Mouse (Mus musculus) hindbrain, embryonic 12.5 days (tissue): ENCODE measurements around the gene Celf2. TPM values are rescaled to one million over a fixed set of nuclear protein-coding genes. Genes with fewer than 3 reads are reported as not detected.

Experiments
- ATAC-seq: fragments of 200-750 bp; cut with Nextera tagmentation; 2 replicates; pipeline ENCODE4 v1.8.0; 2017; ENCODE audit warnings: moderate TSS enrichment; ENCODE audit not compliant: low FRiP score
- H3K27ac ChIP-seq: fragments of 300-500 bp; sonication (generic); 2 replicates; pipeline ENCODE4 v1.5.1; 2016; ENCODE audit warnings: mild to moderate bottlenecking
- H3K27me3 ChIP-seq: fragments of 300-500 bp; sonication (generic); 2 replicates; pipeline ENCODE4 v1.6.1; 2016; ENCODE audit warnings: mild to moderate bottlenecking
- H3K36me3 ChIP-seq: fragments of 300-500 bp; sonication (generic); 2 replicates; pipeline ENCODE4 v1.6.1; 2016; ENCODE audit warnings: mild to moderate bottlenecking
- H3K4me1 ChIP-seq: fragments of 300-500 bp; sonication (generic); 2 replicates; pipeline ENCODE4 v1.6.1; 2016
- H3K4me2 ChIP-seq: fragments of 300-500 bp; sonication (generic); replicated peaks from 2 replicates; pipeline ENCODE4 v1.6.1; 2016; ENCODE audit warnings: mild to moderate bottlenecking
- H3K4me3 ChIP-seq: fragments of 300-500 bp; sonication (generic); 2 replicates; pipeline ENCODE4 v1.5.1; 2016; ENCODE audit warnings: mild to moderate bottlenecking
- H3K9ac ChIP-seq: fragments of 300-500 bp; sonication (generic); 2 replicates; pipeline ENCODE4 v1.6.1; 2016; ENCODE audit warnings: mild to moderate bottlenecking, moderate library complexity
- H3K9me3 ChIP-seq: fragments of 300-500 bp; sonication (generic); replicated peaks from 2 replicates; pipeline ENCODE4 v1.6.1; 2016; ENCODE audit warnings: mild to moderate bottlenecking
- WGBS: fragments of 180-500 bp; shearing (Covaris S2); methylation state at CpG from one replicate; pipeline ENCODE4 v1.1.7; 2016; 5-methylcytosine and 5-hydroxymethylcytosine counted together
- polyA plus RNA-seq: library from polyadenylated mRNA; unstranded; fragments of >200 nt; fragmentation: Nextera tagmentation; extraction: Ambion mirVana; gene quantifications from 2 replicates; pipeline ENCODE4 v1.2.1, GENCODE M21; 2016

Gene Celf2
- polyA plus RNA-seq, 1 experiment from 2014 or later: 108 TPM

DNA sequence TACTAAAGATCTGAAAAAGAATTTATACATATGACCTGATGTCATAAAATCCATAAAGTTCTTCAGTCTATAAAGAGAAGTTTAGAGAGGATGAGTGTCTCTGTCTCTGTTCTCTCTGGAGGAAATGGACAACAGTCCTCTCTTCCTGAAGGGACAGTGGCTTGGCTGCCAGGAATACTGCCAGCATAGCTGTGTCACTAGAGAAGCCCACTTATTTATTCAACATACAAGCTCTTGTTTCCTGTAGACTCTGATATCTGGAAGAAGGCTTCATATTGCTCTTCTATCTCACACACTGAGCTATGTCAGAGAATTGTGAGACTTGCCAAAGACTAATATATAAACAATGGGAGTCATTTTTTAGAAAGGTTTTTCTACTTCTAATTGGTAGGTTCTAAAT, 260.4 kb downstream of the Celf2 start:
- Histone ChIP-seq H3K4me2 (no peak overlapping the region), H3K36me3 (no peaks in the 10 kb centered on the region), H3K27me3 (no peaks in the 10 kb centered on the region), H3K4me3 (no peak overlapping the region), H3K27ac (no peak overlapping the region), H3K4me1 (no peaks in the 10 kb centered on the region), H3K9me3 (no peaks in the 10 kb centered on the region), H3K9ac (no peak overlapping the region)
- ATAC-seq: no peak

- Histone ChIP-seq H3K9ac (no peak overlapping the region), H3K27ac (no peak overlapping the region), H3K27me3 (no peaks in the 10 kb centered on the region), H3K9me3 (no peaks in the 10 kb centered on the region), H3K4me1 (0 out of 2 replicates have a peak, but pooled peaks cover 6% of the 10 kb centered on the region), H3K36me3 (no peaks in the 10 kb centered on the region), H3K4me3 (no peak overlapping the region), H3K4me2 (no peak overlapping the region)
- 67% methylated on average over 4 of the region's 4 CpGs for whole genome bisulfite sequencing
- ATAC-seq: no peak
These were observed 263.2 kb downstream of the Celf2 start for GRCm38 (mm10) chr2:7245958-7246774.

DNA sequence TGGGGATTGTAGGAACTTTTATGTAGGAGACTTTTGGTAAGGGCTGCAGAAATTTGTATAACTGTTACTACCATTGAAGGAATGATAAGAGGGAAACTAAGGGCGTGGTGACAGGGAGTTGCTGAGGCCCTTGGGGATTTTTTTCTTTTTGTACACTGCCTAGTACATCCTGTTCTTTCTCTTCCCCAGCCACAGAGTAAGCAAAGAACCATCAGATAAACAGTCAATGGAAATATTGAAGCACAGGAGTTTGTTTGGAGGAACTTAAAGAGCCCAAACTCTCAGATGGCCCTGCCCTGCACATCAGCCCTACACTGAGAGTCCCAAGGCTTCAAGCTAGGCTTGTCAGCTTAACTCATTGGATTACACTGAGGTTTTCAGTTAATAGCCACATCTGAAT, 267.2 kb downstream of the Celf2 start:
- Histone ChIP-seq H3K36me3 (no peaks in the 10 kb centered on the region), H3K9me3 (no peaks in the 10 kb centered on the region), H3K9ac (no peak overlapping the region), H3K4me1 (0 out of 2 replicates have a peak, but pooled peaks cover 7% of the 10 kb centered on the region), H3K4me3 (no peak overlapping the region), H3K27ac (no peak overlapping the region), H3K4me2 (no peak overlapping the region), H3K27me3 (no peaks in the 10 kb centered on the region)
- WGBS: 81% methylated on average over 1 of the region's 1 CpGs
- ATAC-seq: no peak

GRCm38 (mm10) chr2:7241523-7241941, 267.8 kb downstream of the Celf2 start:
- WGBS: 59% methylated on average over 4 of the region's 4 CpGs
- no peaks in the 10 kb centered on the region for H3K36me3 ChIP-seq
- H3K9ac ChIP-seq: no peak overlapping the region; the same call in 1 of the 2 replicates
- ATAC-seq: 0 out of 2 replicates have a peak, but pooled peaks have one; percentile 50
- no peaks in the 10 kb centered on the region for H3K27me3 ChIP-seq
- H3K4me2 ChIP-seq: no peak overlapping the region
- H3K27ac ChIP-seq: no peak overlapping the region
- H3K4me3 ChIP-seq: no peak overlapping the region
- no peaks in the 10 kb centered on the region for H3K9me3 ChIP-seq
- H3K4me1 ChIP-seq: 0 out of 2 replicates have a peak, but pooled peaks cover 7% of the 10 kb centered on the region

DNA sequence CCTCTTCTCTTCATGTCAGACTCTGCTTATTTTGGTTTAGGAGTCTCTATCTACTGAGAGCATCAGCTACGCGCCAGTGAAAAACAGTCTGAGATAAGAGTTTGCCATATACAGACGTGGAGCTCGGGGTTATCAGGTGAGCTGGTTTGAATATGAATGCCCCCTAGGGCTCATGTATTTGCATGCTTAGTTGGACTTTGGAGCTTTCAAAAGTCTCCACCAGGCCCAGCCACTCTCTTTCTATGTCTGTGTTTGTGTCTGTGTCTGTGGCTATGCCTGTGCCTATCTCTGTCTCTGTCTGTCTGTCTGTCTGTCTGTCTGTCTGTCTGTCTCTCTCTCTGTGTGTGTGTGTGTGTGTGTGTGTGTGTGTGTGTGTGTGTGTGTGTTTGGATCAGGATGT, 272.1 kb downstream of the Celf2 start:
- Histone ChIP-seq H3K9me3 (no peaks in the 10 kb centered on the region), H3K4me1 (0 out of 2 replicates have a peak, but pooled peaks cover 7% of the 10 kb centered on the region), H3K27me3 (no peaks in the 10 kb centered on the region), H3K27ac (no peak overlapping the region), H3K36me3 (no peaks in the 10 kb centered on the region), H3K4me3 (no peak overlapping the region), H3K4me2 (no peak overlapping the region), H3K9ac (no peak overlapping the region)
- WGBS: 91% methylated on average over 4 of the region's 4 CpGs
- no peak for ATAC-seq

GRCm38 (mm10) chr2:7236452-7236851, 272.9 kb downstream of the Celf2 start:
- H3K9me3 ChIP-seq: no peaks in the 10 kb centered on the region
- H3K4me3 ChIP-seq: no peak overlapping the region
- no peaks in the 10 kb centered on the region for H3K36me3 ChIP-seq
- H3K4me2 ChIP-seq: no peak overlapping the region
- 0 out of 2 replicates have a peak, but pooled peaks cover 4% of the 10 kb centered on the region for H3K4me1 ChIP-seq
- no peak for ATAC-seq
- WGBS: 88% methylated on average over 3 of the region's 3 CpGs
- H3K9ac ChIP-seq: no peak overlapping the region
- H3K27ac ChIP-seq: no peak overlapping the region
- no peaks in the 10 kb centered on the region for H3K27me3 ChIP-seq

DNA sequence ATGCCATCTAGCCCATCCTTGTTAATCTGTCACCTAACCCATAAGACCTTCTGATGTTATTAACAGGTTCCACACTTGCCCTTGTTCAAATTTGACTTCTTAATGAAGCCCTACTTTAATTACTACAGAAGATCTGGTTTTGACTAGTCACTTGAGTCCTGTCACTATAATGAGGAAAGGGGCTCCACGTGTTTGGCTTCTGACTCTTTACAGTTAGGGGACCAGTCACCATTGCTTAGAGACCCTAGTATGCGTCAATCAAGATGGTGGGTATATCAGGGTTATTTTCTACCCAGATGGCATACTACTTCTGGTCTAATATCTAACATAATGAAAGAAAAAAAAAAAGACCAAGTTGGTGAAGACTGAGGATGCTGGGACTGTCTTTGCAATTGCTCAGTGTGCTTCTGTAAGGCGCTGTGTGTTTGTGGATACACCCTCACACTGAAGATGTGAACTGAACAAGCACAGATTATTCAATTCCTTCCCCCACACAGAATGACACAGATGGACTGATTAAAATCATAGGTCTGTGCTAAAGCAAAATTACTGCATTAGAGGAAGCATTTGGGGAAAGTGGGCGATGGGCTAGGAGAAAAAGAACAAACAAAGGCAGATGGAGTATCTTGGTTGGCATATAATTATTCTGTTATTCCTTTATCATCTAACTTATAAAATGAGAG, 274.2 kb downstream of the Celf2 start:
- Histone ChIP-seq H3K9me3 (no peaks in the 10 kb centered on the region), H3K9ac (no peak overlapping the region), H3K36me3 (no peaks in the 10 kb centered on the region), H3K4me3 (no peak overlapping the region), H3K27me3 (no peaks in the 10 kb centered on the region), H3K4me1 (no peaks in the 10 kb centered on the region), H3K4me2 (no peak overlapping the region), H3K27ac (no peak overlapping the region)
- no peak for ATAC-seq
- WGBS: 88% methylated on average over 4 of the region's 4 CpGs

- ATAC-seq: no peak
- no peak overlapping the region for H3K9ac ChIP-seq
These were observed 274.8 kb downstream of the Celf2 start for GRCm38 (mm10) chr2:7234587-7234986.

DNA sequence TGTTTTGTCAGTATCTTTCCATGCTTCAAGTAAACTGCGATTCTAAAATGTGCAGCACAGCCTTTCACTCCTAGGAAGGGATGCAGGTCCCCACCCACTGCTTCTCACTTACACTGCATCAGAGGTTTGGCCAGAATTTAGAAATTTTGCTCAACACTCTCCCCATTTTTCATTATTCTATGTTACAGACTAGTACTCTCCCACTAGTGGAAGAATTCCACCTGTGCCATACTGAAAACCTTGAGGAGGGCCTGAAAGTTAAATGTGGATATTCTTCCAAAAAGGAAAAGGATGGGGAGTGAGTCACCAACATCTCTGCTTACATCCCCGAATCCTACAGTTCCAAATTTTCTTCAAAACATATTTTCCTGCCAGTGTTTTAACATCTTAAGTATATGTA, 276.0 kb downstream of the Celf2 start:
- no peak overlapping the region for H3K4me3 ChIP-seq
- ATAC-seq: no peak
- H3K4me2 ChIP-seq: no peak overlapping the region
- no peak overlapping the region for H3K9ac ChIP-seq
- no peak overlapping the region for H3K27ac ChIP-seq
- no peaks in the 10 kb centered on the region for H3K27me3 ChIP-seq
- H3K36me3 ChIP-seq: no peaks in the 10 kb centered on the region
- no peaks in the 10 kb centered on the region for H3K4me1 ChIP-seq
- WGBS: 95% methylated on average over 2 of the region's 2 CpGs
- no peaks in the 10 kb centered on the region for H3K9me3 ChIP-seq

More at GRCm38 (mm10) chr2:7234587-7234986, 274.8 kb downstream of the Celf2 start:
- Histone ChIP-seq H3K4me1 (no peaks in the 10 kb centered on the region), H3K4me3 (no peak overlapping the region), H3K27me3 (no peaks in the 10 kb centered on the region), H3K4me2 (no peak overlapping the region), H3K9me3 (no peaks in the 10 kb centered on the region), H3K36me3 (no peaks in the 10 kb centered on the region), H3K27ac (no peak overlapping the region)
- WGBS: 82% methylated on average over 7 of the region's 7 CpGs

GRCm38 (mm10) chr2:7226785-7227184, 282.6 kb downstream of the Celf2 start:
- Histone ChIP-seq H3K4me1 (peaks cover 13% of the 10 kb centered on the region), H3K27me3 (no peaks in the 10 kb centered on the region), H3K4me3 (no peak overlapping the region), H3K36me3 (no peaks in the 10 kb centered on the region), H3K4me2 (no peak overlapping the region), H3K9me3 (no peaks in the 10 kb centered on the region), H3K27ac (no peak overlapping the region), H3K9ac (no peak overlapping the region)
- ATAC-seq: no peak
- 89% methylated on average over 7 of the region's 7 CpGs for WGBS

GRCm38 (mm10) chr2:7224346-7225071, 284.9 kb downstream of the Celf2 start:
- 70% methylated on average over 3 of the region's 3 CpGs for WGBS
- Histone ChIP-seq H3K4me1 (peaks cover 13% of the 10 kb centered on the region), H3K4me2 (no peak overlapping the region), H3K9me3 (no peaks in the 10 kb centered on the region), H3K36me3 (no peaks in the 10 kb centered on the region), H3K9ac (no peak overlapping the region), H3K27me3 (no peaks in the 10 kb centered on the region), H3K27ac (no peak overlapping the region), H3K4me3 (no peak overlapping the region)
- ATAC-seq: no peak

DNA sequence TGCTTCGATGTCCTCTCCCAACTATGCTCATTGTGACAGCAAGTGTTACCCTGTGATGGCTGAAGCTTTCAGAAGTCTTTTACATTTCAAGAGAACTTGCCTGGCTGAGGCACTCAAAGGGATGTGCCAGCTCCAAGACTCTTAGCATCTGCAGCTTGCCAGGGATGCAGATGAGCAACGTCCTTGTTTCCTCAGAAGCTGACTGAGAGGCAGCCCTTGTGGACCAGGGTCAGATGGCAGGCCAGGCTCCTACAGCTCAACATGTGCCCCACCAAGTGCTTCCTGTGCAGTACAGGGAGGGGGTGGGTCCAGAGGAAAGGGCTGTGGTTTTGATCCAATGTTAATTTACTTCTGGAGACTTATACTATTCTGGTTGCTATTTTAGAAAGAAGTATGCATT, 285.8 kb downstream of the Celf2 start:
- no peaks in the 10 kb centered on the region for H3K27me3 ChIP-seq
- H3K27ac ChIP-seq: no peak overlapping the region
- H3K9ac ChIP-seq: no peak overlapping the region
- no peak for ATAC-seq
- H3K4me3 ChIP-seq: no peak overlapping the region
- H3K9me3 ChIP-seq: no peaks in the 10 kb centered on the region
- peaks cover 13% of the 10 kb centered on the region for H3K4me1 ChIP-seq
- 36% methylated on average over 2 of the region's 2 CpGs for WGBS
- H3K36me3 ChIP-seq: no peaks in the 10 kb centered on the region
- no peak overlapping the region for H3K4me2 ChIP-seq
